Mouse (Mus musculus) lung, embryonic 14.5 days (tissue): Measurements from ENCODE around the gene Rsrc1. TPM values are rescaled to one million over a fixed set of nuclear protein-coding genes. Genes with fewer than 3 reads are reported as not detected.
"Not testable (repeated sequence)": the region's sequence is repeated elsewhere in the genome, so short reads cannot be mapped to it uniquely, and the experiment has no call there.

ENCODE experiments used
- ATAC-seq: fragments of 200-750 bp; cut with Nextera tagmentation; 2 replicates; pipeline ENCODE4 v1.8.0; 2017; ENCODE audit warnings: mild to moderate bottlenecking, moderate TSS enrichment, moderate library complexity; ENCODE audit not compliant: insufficient read depth
- DNase-seq: peaks from one replicate; pipeline ENCODE4 v3.0.0-alpha.2; 2015
- H3K27ac ChIP-seq: fragments of 300-500 bp; sonication (generic); 2 replicates; pipeline ENCODE4 v1.5.1; 2014; ENCODE audit warnings: low read depth, mild to moderate bottlenecking, moderate library complexity
- H3K27me3 ChIP-seq: fragments of 300-500 bp; sonication (generic); 2 replicates; pipeline ENCODE4 v1.6.1; 2014; ENCODE audit warnings: low read length, control low read depth; ENCODE audit not compliant: insufficient read depth
- H3K36me3 ChIP-seq: fragments of 300-500 bp; sonication (generic); 2 replicates; pipeline ENCODE4 v1.6.1; 2014; ENCODE audit warnings: control low read depth; ENCODE audit not compliant: insufficient read depth
- H3K4me1 ChIP-seq: fragments of 300-500 bp; sonication (generic); 2 replicates; pipeline ENCODE4 v1.6.1; 2014; ENCODE audit warnings: antibody characterized with exemption, control low read depth; ENCODE audit not compliant: insufficient read depth
- H3K4me2 ChIP-seq: fragments of 300-500 bp; sonication (generic); 2 replicates; pipeline ENCODE4 v1.6.1; 2014; ENCODE audit warnings: mild to moderate bottlenecking
- H3K4me3 ChIP-seq: fragments of 300-500 bp; sonication (generic); 2 replicates; pipeline ENCODE4 v1.5.1; 2014; ENCODE audit warnings: low read depth, low read length
- H3K9ac ChIP-seq: fragments of 300-500 bp; sonication (generic); 2 replicates; pipeline ENCODE4 v1.6.1; 2014
- H3K9me3 ChIP-seq: fragments of 300-500 bp; sonication (generic); 2 replicates; pipeline ENCODE4 v1.6.1; 2016; ENCODE audit warnings: low read depth, low read length, control low read depth
- CTCF ChIP-seq: IDR thresholded peaks from 2 replicates; pipeline ENCODE4 v1.5.1; 2016; ENCODE audit warnings: antibody characterized with exemption, low read depth
- WGBS: fragments of 180-500 bp; shearing (Covaris S2); extraction: QIAGEN DNeasy Blood & Tissue Kit; methylation state at CpG from one replicate; pipeline ENCODE4 v1.1.7; 2014; 5-methylcytosine and 5-hydroxymethylcytosine counted together
- polyA plus RNA-seq: library from polyadenylated mRNA; unstranded; fragments of >200 nt; fragmentation: Nextera tagmentation; extraction: Ambion mirVana; gene quantifications from 2 replicates; pipeline ENCODE4 v1.2.1, GENCODE M21; 2014

The Rsrc1 gene
- polyA plus RNA-seq, 1 experiment from 2014 or later: 38.1 TPM

DNA sequence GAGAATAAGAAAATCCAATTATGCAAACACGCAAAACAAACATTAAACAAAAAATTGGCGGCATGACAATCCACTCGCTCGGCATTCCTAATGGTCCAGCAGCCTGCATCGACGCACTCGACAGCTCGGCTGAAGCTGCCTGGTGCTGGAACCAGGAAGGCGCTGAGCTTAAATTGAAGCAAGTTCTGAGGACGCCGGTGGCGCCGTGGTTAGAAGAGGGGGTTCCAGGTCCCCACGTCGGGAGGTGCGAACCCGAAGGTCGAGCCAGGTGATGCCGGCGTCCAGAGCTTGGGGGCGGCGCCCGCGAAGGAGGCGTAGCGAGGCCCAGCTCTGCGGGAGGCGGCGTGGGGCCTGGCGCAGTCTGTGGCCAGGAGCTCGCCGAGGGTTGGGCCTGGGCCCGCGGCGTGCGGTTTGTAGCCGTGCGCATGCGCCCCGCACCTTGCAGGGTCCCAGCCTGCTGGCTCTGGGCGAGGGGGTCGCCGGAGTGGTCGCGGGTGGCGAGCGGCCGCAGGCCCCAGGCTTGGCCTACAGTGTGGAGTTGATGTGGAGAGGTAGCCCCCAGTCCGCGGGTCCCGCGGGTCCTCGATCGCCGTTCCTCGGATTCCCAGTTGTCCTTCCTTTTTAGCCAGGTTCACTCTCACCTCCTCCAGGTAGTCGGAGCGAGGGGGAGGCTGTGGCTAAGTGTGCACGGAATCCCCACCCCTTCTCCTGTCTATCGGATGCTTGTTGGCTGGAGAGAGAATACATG lies 4.5 kb downstream of the Rsrc1 start:
- peak overlapping the region; percentile 84 for H3K4me3 ChIP-seq
- no peaks in the 10 kb centered on the region for H3K9me3 ChIP-seq
- H3K27ac ChIP-seq: peak overlapping the region; percentile 12; the same call in 1 of the 2 replicates
- DNase-seq (peak; percentile 93), ATAC-seq (peak; percentile 95)
- peak overlapping the region; percentile 82 for H3K9ac ChIP-seq
- H3K4me1 ChIP-seq: peaks cover 6% of the 10 kb centered on the region; the same call in 1 of the 2 replicates
- no peak for TF ChIP-seq CTCF
- H3K27me3 ChIP-seq: peaks cover 38% of the 10 kb centered on the region
- under 1% methylated on average over 60 of the region's 60 CpGs for WGBS
- H3K36me3 ChIP-seq: no peaks in the 10 kb centered on the region
- peak overlapping the region; percentile 55 for H3K4me2 ChIP-seq

GRCm38 (mm10) chr3:66986287-66986560 lies 5.0 kb downstream of the Rsrc1 start:
- H3K9me3 ChIP-seq: no peaks in the 10 kb centered on the region
- WGBS: 10% methylated on average over 1 of the region's 1 CpGs
- no peak for DNase-seq
- ATAC-seq: no peak; the same call in 1 of the 2 replicates
- no peak overlapping the region for H3K27ac ChIP-seq
- TF ChIP-seq CTCF: no peak
- H3K9ac ChIP-seq: peak overlapping the region; percentile 82
- peak overlapping the region; percentile 84 for H3K4me3 ChIP-seq
- peaks cover 3% of the 10 kb centered on the region; the same call in 1 of the 2 replicates for H3K4me1 ChIP-seq
- H3K27me3 ChIP-seq: peaks cover 33% of the 10 kb centered on the region
- H3K4me2 ChIP-seq: peak overlapping the region; percentile 55
- no peaks in the 10 kb centered on the region for H3K36me3 ChIP-seq

- no peaks in the 10 kb centered on the region for H3K9me3 ChIP-seq
- DNase-seq: no peak
- no peak overlapping the region for H3K27ac ChIP-seq
- H3K36me3 ChIP-seq: peaks cover 22% of the 10 kb centered on the region
- H3K4me1 ChIP-seq: no peaks in the 10 kb centered on the region
- no peak for ATAC-seq
- H3K4me3 ChIP-seq: no peak overlapping the region
- TF ChIP-seq CTCF: no peak
- no peaks in the 10 kb centered on the region for H3K27me3 ChIP-seq
- H3K9ac ChIP-seq: no peak overlapping the region
- WGBS: 90% methylated on average over 1 of the region's 1 CpGs
- H3K4me2 ChIP-seq: no peak overlapping the region
These were observed 15.6 kb downstream of the Rsrc1 start for GRCm38 (mm10) chr3:66996820-66997219.

- DNase-seq: no peak
- WGBS: 90% methylated on average over 6 of the region's 6 CpGs
These were observed 55.3 kb downstream of the Rsrc1 start for GRCm38 (mm10) chr3:67036387-67037062.

GRCm38 (mm10) chr3:67059755-67060154 lies 78.6 kb downstream of the Rsrc1 start:
- Histone ChIP-seq H3K4me3 (no peak overlapping the region), H3K36me3 (no peaks in the 10 kb centered on the region), H3K27me3 (no peaks in the 10 kb centered on the region), H3K4me2 (no peak overlapping the region), H3K9ac (no peak overlapping the region), H3K4me1 (no peaks in the 10 kb centered on the region), H3K27ac (no peak overlapping the region), H3K9me3 (no peaks in the 10 kb centered on the region)
- 86% methylated on average over 2 of the region's 2 CpGs for WGBS
- ATAC-seq (no peak), DNase-seq (no peak)
- TF ChIP-seq CTCF: no peak

More at GRCm38 (mm10) chr3:67036387-67037062, 55.3 kb downstream of the Rsrc1 start:
- Histone ChIP-seq H3K4me3 (no peak overlapping the region), H3K4me1 (no peaks in the 10 kb centered on the region), H3K36me3 (no peaks in the 10 kb centered on the region), H3K27ac (no peak overlapping the region), H3K9me3 (no peaks in the 10 kb centered on the region), H3K9ac (no peak overlapping the region), H3K27me3 (no peaks in the 10 kb centered on the region), H3K4me2 (no peak overlapping the region)
- no peak for ATAC-seq
- no peak for TF ChIP-seq CTCF

DNA sequence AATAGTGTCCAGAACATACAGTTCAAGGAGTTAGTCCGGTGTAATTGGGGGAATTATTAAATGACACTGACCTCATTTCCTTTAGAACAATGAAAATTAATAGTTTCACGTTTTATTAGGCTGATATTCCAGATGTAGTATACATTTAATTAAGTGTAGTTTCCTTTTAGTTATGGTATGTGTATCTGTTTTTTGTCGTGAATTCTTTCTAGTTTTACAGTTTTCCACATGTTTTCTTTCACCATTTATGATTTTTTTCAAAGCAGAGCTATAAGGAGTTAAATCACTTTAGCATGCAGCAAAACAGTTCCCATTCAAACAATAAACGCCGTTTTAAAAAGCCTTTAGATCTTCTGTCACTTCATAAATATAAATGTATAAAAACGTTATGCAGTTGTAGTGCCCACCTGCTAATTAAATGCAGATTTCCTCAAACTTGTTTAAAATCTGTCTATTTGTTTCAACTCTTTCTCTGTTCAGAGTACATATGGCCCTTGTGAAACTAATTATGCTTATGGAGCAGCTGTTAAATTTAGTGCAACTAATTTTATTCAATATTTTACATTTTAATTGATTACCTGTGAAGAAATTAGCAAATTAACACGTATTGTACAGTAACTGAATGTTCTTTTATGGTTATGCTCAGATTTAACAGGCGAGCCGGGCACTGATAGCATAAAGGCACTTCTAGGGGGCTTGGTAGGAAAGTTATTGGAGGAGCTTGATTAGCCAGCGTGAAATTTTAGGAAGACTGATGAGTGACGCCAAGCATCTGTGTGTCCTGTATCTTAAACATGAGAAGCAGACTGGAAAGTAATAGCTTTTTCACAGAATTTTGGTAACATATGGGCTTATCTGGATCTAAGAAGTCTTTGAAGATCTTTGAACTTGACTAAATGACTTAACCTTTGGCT lies 89.6 kb downstream of the Rsrc1 start:
- Histone ChIP-seq H3K4me2 (no peak overlapping the region), H3K9ac (no peak overlapping the region), H3K4me3 (no peak overlapping the region), H3K36me3 (no peaks in the 10 kb centered on the region), H3K4me1 (no peaks in the 10 kb centered on the region), H3K27me3 (no peaks in the 10 kb centered on the region), H3K9me3 (no peaks in the 10 kb centered on the region), H3K27ac (no peak overlapping the region)
- ATAC-seq (no peak), DNase-seq (no peak)
- no peak for TF ChIP-seq CTCF
- WGBS: 48% methylated on average over 11 of the region's 11 CpGs

DNA sequence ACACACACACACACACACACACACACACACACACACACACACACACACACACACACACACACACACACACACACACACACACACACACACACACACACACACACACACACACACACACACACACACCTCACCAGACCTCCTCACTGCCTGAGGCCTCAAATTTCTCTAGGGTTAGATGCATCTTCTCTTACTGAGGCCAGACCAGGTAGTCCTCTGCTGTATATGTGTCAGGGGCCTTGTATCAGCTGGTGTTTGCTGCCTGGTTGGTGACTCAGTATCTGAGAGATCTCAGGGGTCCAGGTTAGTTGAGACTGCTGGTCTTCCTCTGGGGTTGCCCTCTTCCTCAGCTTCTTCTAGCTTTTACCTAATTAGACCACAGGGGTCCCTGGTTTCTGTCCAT lies 92.5 kb downstream of the Rsrc1 start:
- not testable (repeated sequence) for H3K4me2 ChIP-seq, H3K4me3 ChIP-seq, H3K27me3 ChIP-seq, H3K9me3 ChIP-seq, H3K9ac ChIP-seq, H3K27ac ChIP-seq, DNase-seq, ATAC-seq, H3K36me3 ChIP-seq, H3K4me1 ChIP-seq
